Mouse (Mus musculus): ENCODE measurements around the gene Sytl2. TPM values are rescaled to one million over a fixed set of nuclear protein-coding genes. Genes with fewer than 3 reads are reported as not detected.

Sytl2 gene
- total RNA-seq, 2 experiments from 2014 or later: not detected

DNA sequence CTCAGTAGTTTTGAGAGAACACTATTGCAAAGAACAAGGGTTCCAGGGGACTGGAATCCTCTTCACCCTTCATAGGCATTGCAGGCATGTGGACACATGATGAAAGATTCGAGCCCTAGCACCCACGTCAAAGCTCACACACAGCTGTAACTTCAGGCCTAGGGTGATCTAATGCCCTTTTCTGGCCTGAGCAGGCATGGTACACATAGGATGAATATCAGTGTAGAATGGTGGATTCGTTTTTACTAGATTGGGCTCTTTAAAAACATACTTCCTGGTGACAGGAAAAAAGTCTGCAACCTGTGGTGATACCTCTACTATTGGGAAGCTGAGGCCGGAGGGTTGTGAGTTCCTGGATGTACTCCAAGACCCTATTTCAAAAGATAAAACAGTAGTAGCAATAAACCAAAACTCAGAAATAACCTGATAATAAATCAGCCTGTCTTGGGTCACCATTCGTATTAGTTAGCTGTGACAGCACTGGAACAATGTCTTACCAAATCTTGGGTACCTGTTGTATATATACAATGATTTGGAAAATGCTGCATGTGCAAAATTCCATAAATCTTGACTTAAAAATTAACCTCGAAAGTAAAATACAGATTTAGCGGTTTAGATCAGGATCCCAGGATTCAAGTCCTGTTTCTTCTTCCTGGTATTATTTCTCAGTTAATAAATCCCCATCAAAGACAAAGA lies 154.2 kb downstream of the Sytl2 start:
- ATAC-seq (replicated peaks; ENCODE audit: poor library complexity, severe bottlenecking): 0 out of 2 replicates have a peak, but pooled peaks have one; percentile 3

DNA sequence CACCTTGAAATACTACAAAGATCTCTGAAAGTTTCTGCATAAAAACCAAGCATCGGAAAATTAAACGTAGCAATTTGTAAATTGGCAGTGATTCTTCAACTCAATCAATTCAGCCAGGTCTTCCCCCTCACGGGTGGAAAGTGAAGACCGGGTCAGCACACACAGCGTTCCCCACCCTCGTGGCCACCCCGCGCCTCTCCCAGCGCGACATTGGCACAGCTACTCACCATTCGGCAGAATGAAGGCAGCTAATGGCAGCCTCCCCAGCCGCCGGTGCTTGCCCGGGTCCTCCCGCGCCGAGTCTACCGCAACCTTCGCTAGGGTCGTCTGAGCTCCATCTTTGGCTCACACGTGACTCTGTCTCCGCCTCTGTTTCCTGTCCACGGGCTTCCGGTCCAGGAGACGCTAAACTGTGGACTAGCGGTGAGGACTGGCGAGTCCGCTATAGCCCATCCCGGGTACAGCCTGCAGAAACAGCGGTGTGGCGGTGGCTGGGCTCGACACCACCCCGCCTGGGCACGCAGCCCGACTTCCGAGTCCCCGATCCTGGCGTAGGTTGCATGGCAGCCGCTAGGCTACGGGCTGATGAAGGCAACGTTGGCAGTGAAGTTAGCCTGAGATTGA lies 154.9 kb downstream of the Sytl2 start, which contains the start of gene Tmem126a:
Tmem126a (minus strand) TSS at position 385 of the 624 bp plus-strand sequence.
- ATAC-seq (replicated peaks; ENCODE audit: poor library complexity, severe bottlenecking): peak; percentile 89

DNA sequence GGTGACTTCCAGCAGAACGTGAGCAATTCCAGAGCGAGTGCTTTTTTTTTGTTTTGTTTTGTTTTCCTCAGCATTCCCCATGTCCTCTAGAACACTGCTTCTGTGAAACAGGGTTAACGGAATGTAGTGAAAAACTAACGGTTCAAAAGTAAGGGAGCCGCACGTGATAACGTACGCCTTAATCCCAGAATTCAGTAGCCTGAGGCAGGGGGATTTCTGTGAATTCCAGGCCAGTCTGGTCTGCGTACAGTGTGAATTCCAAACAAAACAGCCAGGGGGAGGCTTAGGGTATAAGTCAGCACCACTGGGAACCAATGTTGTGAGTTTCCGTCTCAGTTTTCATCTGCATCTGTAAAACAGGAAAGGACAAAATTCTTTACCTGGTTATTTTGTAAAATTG lies 155.5 kb downstream of the Sytl2 start:
- ATAC-seq (replicated peaks; ENCODE audit: poor library complexity, severe bottlenecking): no peak

Other genes with a start within 250 kb of the Sytl2 start
- 65.0 and 96.3 TPM in 2 replicates for gene Picalm, start 172.0 kb upstream of the Sytl2 start, total RNA-seq (2014; fragmentation: Nextera tagmentation)
- 86.8 and 90.4 TPM in 2 replicates for gene Picalm, start 172.0 kb upstream of the Sytl2 start, total RNA-seq (2017)
- gene Ccdc83, start 36.5 kb upstream of the Sytl2 start, total RNA-seq (2014; fragmentation: Nextera tagmentation): not detected in 2 replicates
- not detected in 2 replicates for gene Ccdc83, start 36.5 kb upstream of the Sytl2 start, total RNA-seq (2017)
- not detected in 2 replicates for gene Ccdc89, start 124.3 kb downstream of the Sytl2 start, total RNA-seq (2014; fragmentation: Nextera tagmentation)
- gene Ccdc89, start 124.3 kb downstream of the Sytl2 start, total RNA-seq (2017): 0.60 TPM in 1 of 2 replicates, not detected in the other
- gene Crebzf, start 140.5 kb downstream of the Sytl2 start, total RNA-seq (2014; fragmentation: Nextera tagmentation): 81.3 and 110 TPM in 2 replicates
- 35.8 and 65.8 TPM in 2 replicates for gene Crebzf, start 140.5 kb downstream of the Sytl2 start, total RNA-seq (2017)
- 69.3 and 70.3 TPM in 2 replicates for gene Tmem126a, start 155.0 kb downstream of the Sytl2 start, total RNA-seq (2014; fragmentation: Nextera tagmentation)
- 30.2 and 36.4 TPM in 2 replicates for gene Tmem126a, start 155.0 kb downstream of the Sytl2 start, total RNA-seq (2017)
- 6.1 and 12.1 TPM in 2 replicates for gene Tmem126b, start 173.7 kb downstream of the Sytl2 start, total RNA-seq (2014; fragmentation: Nextera tagmentation)
- gene Tmem126b, start 173.7 kb downstream of the Sytl2 start, total RNA-seq (2017): 11.6 and 12.7 TPM in 2 replicates
- gene Dlg2, start 174.4 kb downstream of the Sytl2 start, total RNA-seq (2014; fragmentation: Nextera tagmentation): 0.97 TPM in 1 of 2 replicates, not detected in the other
- gene Dlg2, start 174.4 kb downstream of the Sytl2 start, total RNA-seq (2017): 1.1 and 1.6 TPM in 2 replicates